Mouse (Mus musculus) right cerebral cortex, postnatal 14 days (tissue): ENCODE data around the gene Lamtor4.

Experiments
- DNase-seq: peaks from one replicate; pipeline ENCODE4 v3.0.0; 2022

Lamtor4 gene

GRCm38 (mm10) chr5:138262001-138262400, 6.7 kb downstream of the Lamtor4 start:
- no peak for DNase-seq

GRCm38 (mm10) chr5:138262582-138263240, 7.4 kb downstream of the Lamtor4 start:
- DNase-seq, result no peak

- peak; percentile 96 for DNase-seq
Observed at GRCm38 (mm10) chr5:138263260-138264206, 8.3 kb downstream of the Lamtor4 start, which contains the start of gene BC037034. Gene BC037034, minus strand, starts transcription at chr5:138264033.

- no peak for DNase-seq
Observed at GRCm38 (mm10) chr5:138264207-138264578, 8.9 kb downstream of the Lamtor4 start.

- DNase-seq, result no peak
Observed at GRCm38 (mm10) chr5:138265712-138266111, 10.4 kb downstream of the Lamtor4 start.

GRCm38 (mm10) chr5:138267114-138267513, 11.8 kb downstream of the Lamtor4 start:
- DNase-seq, result no peak

GRCm38 (mm10) chr5:138268980-138269379, 13.7 kb downstream of the Lamtor4 start:
- DNase-seq, result no peak

- DNase-seq, result no peak
Observed at GRCm38 (mm10) chr5:138271232-138271631, 15.9 kb downstream of the Lamtor4 start.

- no peak for DNase-seq
Observed at GRCm38 (mm10) chr5:138272409-138272923, 17.2 kb downstream of the Lamtor4 start, which contains the start of gene Gal3st4. Gene Gal3st4, minus strand, starts transcription at chr5:138272840.

- DNase-seq, result no peak
Observed at GRCm38 (mm10) chr5:138274186-138274585, 18.9 kb downstream of the Lamtor4 start.

GRCm38 (mm10) chr5:138275216-138276050, 20.2 kb downstream of the Lamtor4 start:
- DNase-seq, result no peak

GRCm38 (mm10) chr5:138277994-138278393, 22.7 kb downstream of the Lamtor4 start:
- no peak for DNase-seq

GRCm38 (mm10) chr5:138279585-138280424, 24.5 kb downstream of the Lamtor4 start, which contains the start of the genes Gm43720, Gpc2 and Stag3:
Gene Gm43720, minus strand, starts transcription at chr5:138279958.
Gene Gpc2, minus strand, starts transcription at chr5:138280005.
Gene Stag3, plus strand, starts transcription at chr5:138280240.
- peak; percentile 84 for DNase-seq

GRCm38 (mm10) chr5:138280425-138280768, 25.1 kb downstream of the Lamtor4 start:
- no peak for DNase-seq

- DNase-seq, result no peak
Observed at GRCm38 (mm10) chr5:138280829-138281228, 25.5 kb downstream of the Lamtor4 start.

- no peak for DNase-seq
Observed at GRCm38 (mm10) chr5:138281798-138282197, 26.5 kb downstream of the Lamtor4 start.

GRCm38 (mm10) chr5:138283540-138283939, 28.3 kb downstream of the Lamtor4 start:
- DNase-seq, result no peak

GRCm38 (mm10) chr5:138287861-138288260, 32.6 kb downstream of the Lamtor4 start:
- no peak for DNase-seq

GRCm38 (mm10) chr5:138291638-138292037, 36.4 kb downstream of the Lamtor4 start:
- no peak for DNase-seq

- DNase-seq, result no peak
Observed at GRCm38 (mm10) chr5:138294158-138294557, 38.9 kb downstream of the Lamtor4 start.

GRCm38 (mm10) chr5:138299613-138300012, 44.3 kb downstream of the Lamtor4 start:
- no peak for DNase-seq
